Mouse (Mus musculus) left cerebral cortex, adult 11 months (tissue): Measurements from ENCODE around the gene Slit3.

Source experiments
- DNase-seq: peaks from one replicate; pipeline ENCODE4 v3.0.0; 2022; ENCODE audit warnings: low spot score

Slit3 gene

GRCm38 (mm10) chr11:35120894-35121610 is at the start of gene Slit3:
Slit3 (plus strand) TSS chr11:35121224.
- DNase-seq = no peak

GRCm38 (mm10) chr11:35071451-35071850 is 49.6 kb upstream of the Slit3 start:
- no peak for DNase-seq

- no peak for DNase-seq
Observed at GRCm38 (mm10) chr11:35075411-35075810, 45.6 kb upstream of the Slit3 start.

- DNase-seq = no peak
Observed at GRCm38 (mm10) chr11:35080451-35081125, 40.4 kb upstream of the Slit3 start.

GRCm38 (mm10) chr11:35082297-35082696 is 38.7 kb upstream of the Slit3 start:
- no peak for DNase-seq

GRCm38 (mm10) chr11:35083049-35083448 is 38.0 kb upstream of the Slit3 start:
- no peak for DNase-seq

GRCm38 (mm10) chr11:35085351-35085750 is 35.7 kb upstream of the Slit3 start:
- DNase-seq = no peak

GRCm38 (mm10) chr11:35086029-35086428 is 35.0 kb upstream of the Slit3 start:
- DNase-seq = no peak

- DNase-seq = no peak
Observed at GRCm38 (mm10) chr11:35087454-35087853, 33.6 kb upstream of the Slit3 start.

GRCm38 (mm10) chr11:35088136-35088535 is 32.9 kb upstream of the Slit3 start:
- no peak for DNase-seq

- DNase-seq = no peak
Observed at GRCm38 (mm10) chr11:35090629-35091335, 30.2 kb upstream of the Slit3 start.

GRCm38 (mm10) chr11:35096538-35096937 is 24.5 kb upstream of the Slit3 start:
- no peak for DNase-seq

GRCm38 (mm10) chr11:35109781-35110180 is 11.2 kb upstream of the Slit3 start:
- DNase-seq = no peak

GRCm38 (mm10) chr11:35110784-35111183 is 10.2 kb upstream of the Slit3 start:
- DNase-seq = no peak

- DNase-seq = no peak
Observed at GRCm38 (mm10) chr11:35113290-35113689, 7.7 kb upstream of the Slit3 start.

- DNase-seq = no peak
Observed at GRCm38 (mm10) chr11:35116436-35116835, 4.6 kb upstream of the Slit3 start.

GRCm38 (mm10) chr11:35117871-35118270 is 3.2 kb upstream of the Slit3 start:
- DNase-seq = no peak

- DNase-seq = no peak
Observed at GRCm38 (mm10) chr11:35118731-35119130, 2.3 kb upstream of the Slit3 start.

- peak; percentile 47 for DNase-seq
Observed at GRCm38 (mm10) chr11:35119360-35119759, 1.7 kb upstream of the Slit3 start.

GRCm38 (mm10) chr11:35120076-35120475 is 948 bp upstream of the Slit3 start:
- no peak for DNase-seq

GRCm38 (mm10) chr11:35121611-35121959 is 561 bp downstream of the Slit3 start:
- DNase-seq = no peak

GRCm38 (mm10) chr11:35122091-35122811 is 1.2 kb downstream of the Slit3 start:
- no peak for DNase-seq
